Mouse (Mus musculus) stomach, postnatal 0 days (tissue): ENCODE results near the gene Cers4. TPM values are rescaled to one million over a fixed set of nuclear protein-coding genes. Genes with fewer than 3 reads are reported as not detected.
A peak's percentile ranks its signal among the peaks of the same experiment; 100 is the strongest.

ENCODE experiments used
- ATAC-seq: fragments of 200-750 bp; cut with Nextera tagmentation; 2 replicates; pipeline ENCODE4 v1.8.0; 2017; ENCODE audit not compliant: low FRiP score, low TSS enrichment
- DNase-seq: peaks from one replicate; pipeline ENCODE4 v3.0.0-alpha.2; 2016; ENCODE audit warnings: low spot score
- H3K27ac ChIP-seq: fragments of 300-500 bp; sonication (generic); replicated peaks from 2 replicates; pipeline ENCODE4 v1.5.1; 2014; ENCODE audit warnings: mild to moderate bottlenecking, control low read depth
- H3K27me3 ChIP-seq: fragments of 300-500 bp; sonication (generic); 2 replicates; pipeline ENCODE4 v1.6.1; 2014; ENCODE audit warnings: low read length; ENCODE audit not compliant: control insufficient read depth, insufficient read depth
- H3K36me3 ChIP-seq: fragments of 300-500 bp; sonication (generic); 2 replicates; pipeline ENCODE4 v1.6.1; 2014; ENCODE audit warnings: low read length, mixed read lengths; ENCODE audit not compliant: control insufficient read depth, insufficient read depth
- H3K4me1 ChIP-seq: fragments of 300-500 bp; sonication (generic); replicated peaks from 2 replicates; pipeline ENCODE4 v1.6.1; 2014; ENCODE audit warnings: antibody characterized with exemption; ENCODE audit not compliant: control insufficient read depth, insufficient read depth
- H3K4me2 ChIP-seq: fragments of 300-500 bp; sonication (generic); replicated peaks from 2 replicates; pipeline ENCODE4 v1.6.1; 2014; ENCODE audit warnings: low read depth, mild to moderate bottlenecking, control low read depth, moderate library complexity
- H3K4me3 ChIP-seq: fragments of 300-500 bp; sonication (generic); 2 replicates; pipeline ENCODE4 v1.5.1; 2014; ENCODE audit warnings: low read depth, low read length, control low read depth
- H3K9ac ChIP-seq: fragments of 300-500 bp; sonication (generic); 2 replicates; pipeline ENCODE4 v1.6.1; 2014; ENCODE audit warnings: mild to moderate bottlenecking, low read length, control low read depth, mixed read lengths
- H3K9me3 ChIP-seq: fragments of 300-500 bp; sonication (generic); 2 replicates; pipeline ENCODE4 v1.6.1; 2016; ENCODE audit warnings: low read length; ENCODE audit not compliant: control insufficient read depth
- CTCF ChIP-seq: IDR thresholded peaks from 2 replicates; pipeline ENCODE4 v1.5.1; 2016; ENCODE audit warnings: antibody characterized with exemption, low read depth, mild to moderate bottlenecking, moderate library complexity
- EP300 ChIP-seq: optimal IDR thresholded peaks from 2 replicates; pipeline ENCODE3; 2016; ENCODE audit warnings: antibody characterized with exemption
- WGBS: fragments of 180-500 bp; shearing (Covaris S2); extraction: QIAGEN DNeasy Blood & Tissue Kit; methylation state at CpG from one replicate; pipeline ENCODE4 v1.1.7; 2014; 5-methylcytosine and 5-hydroxymethylcytosine counted together
- polyA plus RNA-seq: library from polyadenylated mRNA; unstranded; fragments of >200 nt; fragmentation: Nextera tagmentation; extraction: Ambion mirVana; gene quantifications from 2 replicates; pipeline ENCODE4 v1.2.1, GENCODE M21; 2015

Cers4 gene
- polyA plus RNA-seq, 1 experiment from 2014 or later = 25.9 TPM

GRCm38 (mm10) chr8:4482501-4482900, 10.3 kb upstream of the Cers4 start:
- Histone ChIP-seq H3K9me3 (no peaks in the 10 kb centered on the region), H3K4me3 (no peak overlapping the region), H3K27ac (no peak overlapping the region), H3K4me2 (no peak overlapping the region), H3K4me1 (no peaks in the 10 kb centered on the region), H3K9ac (no peak overlapping the region), H3K36me3 (no peaks in the 10 kb centered on the region), H3K27me3 (no peaks in the 10 kb centered on the region)
- TF ChIP-seq CTCF (no peak), EP300 (no peak)
- ATAC-seq (no peak), DNase-seq (no peak)
- 72% methylated on average over 4 of the region's 4 CpGs for WGBS

- H3K27me3 ChIP-seq = no peaks in the 10 kb centered on the region
- H3K4me1 ChIP-seq = no peaks in the 10 kb centered on the region
- DNase-seq = peak; percentile 87
- H3K9me3 ChIP-seq = no peaks in the 10 kb centered on the region
- H3K4me2 ChIP-seq = no peak overlapping the region
- TF ChIP-seq EP300 (no peak), CTCF (no peak)
- H3K36me3 ChIP-seq = no peaks in the 10 kb centered on the region
- 40% methylated on average over 6 of the region's 6 CpGs for WGBS
- H3K9ac ChIP-seq = no peak overlapping the region
- no peak overlapping the region for H3K27ac ChIP-seq
- peak; percentile 89 for ATAC-seq
- H3K4me3 ChIP-seq = no peak overlapping the region
Measured at GRCm38 (mm10) chr8:4483330-4483729, 9.5 kb upstream of the Cers4 start.

- peak overlapping the region; percentile 76 for H3K4me2 ChIP-seq
- H3K27ac ChIP-seq = peak overlapping the region; percentile 87
- peak; percentile 30 for ATAC-seq
- H3K9me3 ChIP-seq = no peaks in the 10 kb centered on the region
- H3K4me3 ChIP-seq = peak overlapping the region; percentile 64
- no peaks in the 10 kb centered on the region for H3K27me3 ChIP-seq
- no peaks in the 10 kb centered on the region for H3K36me3 ChIP-seq
- TF ChIP-seq CTCF = no peak
- no peak for TF ChIP-seq EP300
- 8% methylated on average over 21 of the region's 21 CpGs for WGBS
- peak; percentile 60 for DNase-seq
- peaks cover 2% of the 10 kb centered on the region for H3K4me1 ChIP-seq
- peak overlapping the region; percentile 68 for H3K9ac ChIP-seq
Measured at GRCm38 (mm10) chr8:4493686-4494440, 1.0 kb downstream of the Cers4 start.

GRCm38 (mm10) chr8:4495976-4496375, 3.1 kb downstream of the Cers4 start:
- Histone ChIP-seq H3K4me3 (no peak overlapping the region), H3K9me3 (no peaks in the 10 kb centered on the region), H3K27ac (no peak overlapping the region), H3K9ac (peak overlapping the region; percentile 31; the same call in 1 of the 2 replicates), H3K4me1 (peaks cover 2% of the 10 kb centered on the region), H3K36me3 (no peaks in the 10 kb centered on the region), H3K4me2 (no peak overlapping the region; the same call in 1 of the 2 replicates), H3K27me3 (no peaks in the 10 kb centered on the region)
- WGBS = 46% methylated on average over 6 of the region's 6 CpGs
- DNase-seq (no peak), ATAC-seq (no peak)
- no peak for TF ChIP-seq EP300
- no peak for TF ChIP-seq CTCF

DNA sequence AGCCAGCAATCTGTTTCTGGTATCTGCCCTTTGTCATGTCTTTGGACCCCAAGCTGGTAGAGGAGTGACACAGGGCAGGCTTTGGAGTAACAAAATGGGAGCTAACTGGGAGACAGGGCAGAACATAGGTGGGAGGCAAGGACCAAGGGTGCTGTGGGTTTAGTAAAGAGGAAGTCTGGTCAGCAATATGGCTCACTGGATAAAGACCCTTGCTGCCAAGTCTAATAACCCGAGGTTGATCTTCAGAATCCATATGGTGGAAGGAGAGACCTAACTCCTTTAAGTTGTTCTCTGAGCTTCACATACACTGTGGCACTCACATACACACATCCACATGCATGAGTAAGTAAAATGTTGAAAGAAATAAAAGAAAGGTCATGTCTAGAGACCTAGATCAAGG, 4.8 kb downstream of the Cers4 start:
- WGBS = 96% methylated on average over 1 of the region's 1 CpGs
- Histone ChIP-seq H3K36me3 (no peaks in the 10 kb centered on the region), H3K4me3 (no peak overlapping the region), H3K27ac (no peak overlapping the region), H3K27me3 (no peaks in the 10 kb centered on the region), H3K4me2 (no peak overlapping the region), H3K4me1 (peaks cover 2% of the 10 kb centered on the region), H3K9me3 (no peaks in the 10 kb centered on the region), H3K9ac (no peak overlapping the region)
- DNase-seq (no peak), ATAC-seq (no peak)
- TF ChIP-seq EP300 (no peak), CTCF (no peak)

DNA sequence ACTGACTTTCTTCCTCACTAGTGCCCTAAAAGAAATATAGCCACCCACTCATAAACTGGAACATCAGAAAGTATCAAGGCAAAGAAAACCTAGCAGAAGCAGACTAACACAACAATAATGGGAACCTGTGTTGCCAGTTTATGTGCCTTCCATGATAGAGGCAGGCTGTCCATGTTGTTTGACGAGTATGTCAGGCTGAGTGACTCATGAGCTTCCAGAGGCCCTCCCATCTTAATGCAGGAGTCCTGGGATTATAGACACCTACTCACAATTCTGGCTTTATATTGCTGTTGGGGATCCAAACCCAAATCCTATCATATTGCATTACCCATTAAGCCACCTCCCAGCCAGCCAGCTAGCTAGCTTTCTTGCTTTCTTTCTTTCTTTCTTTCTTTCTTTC, 12.5 kb downstream of the Cers4 start:
- no peak for DNase-seq
- H3K27me3 ChIP-seq = no peaks in the 10 kb centered on the region
- H3K4me1 ChIP-seq = no peaks in the 10 kb centered on the region
- H3K4me2 ChIP-seq = no peak overlapping the region
- H3K36me3 ChIP-seq = no peaks in the 10 kb centered on the region
- no peak for TF ChIP-seq CTCF
- peak; percentile 71 for TF ChIP-seq EP300
- no peak overlapping the region for H3K4me3 ChIP-seq
- ATAC-seq = no peak; the same call in 1 of the 2 replicates
- 42% methylated on average over 1 of the region's 1 CpGs for WGBS
- no peak overlapping the region for H3K9ac ChIP-seq
- no peaks in the 10 kb centered on the region for H3K9me3 ChIP-seq
- 0 out of 2 replicates have a peak overlapping the region, but pooled peaks have one; percentile 56 for H3K27ac ChIP-seq
